Mouse (Mus musculus) cerebellum, adult 2 months (tissue): ENCODE measurements around the gene Ogfod2.

ENCODE experiments used
- CTCF ChIP-seq: fragments of 200-500 bp; IDR thresholded peaks from 2 replicates; pipeline ENCODE4 v1.5.1; 2011; ENCODE audit warnings: low read depth, mild to moderate bottlenecking, control low read depth, low read length, moderate library complexity, borderline replicate concordance; ENCODE audit not compliant: insufficient read depth
- POLR2A ChIP-seq: fragments of 200-500 bp; IDR thresholded peaks from 2 replicates; pipeline ENCODE4 v1.6.1; 2011; ENCODE audit warnings: low read length, control low read depth, borderline replicate concordance; ENCODE audit not compliant: insufficient read depth

- TF ChIP-seq POLR2A (no peak), CTCF (peak; percentile 58)
Measured at GRCm38 (mm10) chr5:124162577-124162976, 50.5 kb downstream of the Ogfod2 start.
